In genomic region chr17:64130356-64130755, GRCm38 (mm10) we compare ENCODE assay signal across 9 mouse cellular contexts.
DNase-seq lines count a peak whose midpoint lies in the region; ATAC-seq and TF ChIP-seq lines count a peak whose summit lies in the region.
"Had no signal": no experiment of that assay in that cellular context is flagged by ENCODE, and none has a peak within 500 bp of the region (broad histone marks: within the 10 kb centered on the region; RNA-seq: fewer than 3 reads in every experiment).

No protein-coding gene starts in this region.

- TF ChIP-seq CTCF in heart, adult 2 months (IDR thresholded peaks at IDR 0.05), result no peak

- WGBS in heart, adult 2 months, result 17% methylated on average over 3 of the region's 3 CpGs
- 73% methylated on average over 3 of the region's 3 CpGs for WGBS in heart, embryonic 10.5 days
- WGBS in forebrain, embryonic 16.5 days, result 29% methylated on average over 3 of the region's 3 CpGs

- DNase-seq in heart, adult 2 months, result peak; percentile 38 to 60
- DNase-seq in heart, embryonic 10.5 days (ENCODE audit: low spot score), result no peak
- DNase-seq in adrenal gland, postnatal 10 days, result peak; percentile 57
- DNase-seq in layer of hippocampus, adult 9-11 months, result peak; percentile 77
- DNase-seq in skeletal muscle tissue, adult 2 months (ENCODE audit: low read depth, low spot score), result peak; percentile 19
- no peak for DNase-seq in thymus, adult 18-20 months

- H3K36me3 ChIP-seq in heart, adult 2 months (ENCODE audit: control insufficient read depth, insufficient read depth, low read length), result peaks cover 5% of the 10 kb centered on the region
- no peaks in the 10 kb centered on the region for H3K36me3 ChIP-seq in heart, embryonic 10.5 days
- H3K36me3 ChIP-seq in forebrain, embryonic 16.5 days (ENCODE audit: control insufficient read depth, insufficient read depth), result no peaks in the 10 kb centered on the region
- H3K36me3 ChIP-seq: liver, embryonic 15.5 days had no signal

- H3K9me3 ChIP-seq in heart, embryonic 10.5 days, result no peaks in the 10 kb centered on the region
- H3K9me3 ChIP-seq in forebrain, embryonic 16.5 days (ENCODE audit: control insufficient read depth, low read length), result no peaks in the 10 kb centered on the region
- H3K9me3 ChIP-seq: liver, embryonic 15.5 days had no signal

- peak overlapping the region; percentile 45 for H3K27ac ChIP-seq in heart, adult 2 months
- H3K27ac ChIP-seq in heart, embryonic 10.5 days, result no peak overlapping the region
- peak overlapping the region; percentile 8; the same call in 1 of the 2 replicates for H3K27ac ChIP-seq in forebrain, embryonic 16.5 days (ENCODE audit: low read length)
- H3K27ac ChIP-seq: liver, embryonic 15.5 days had no signal

- no peak for TF ChIP-seq POLR2A in heart, adult 2 months (IDR thresholded peaks at IDR 0.05; ENCODE audit: insufficient read depth, low read depth, low read length)

- no peak overlapping the region for H3K4me2 ChIP-seq in forebrain, embryonic 16.5 days (ENCODE audit: low read length)
- H3K4me2 ChIP-seq: liver, embryonic 15.5 days had no signal

- peak; percentile 58; the same call in 1 of the 2 replicates for TF ChIP-seq EP300 in heart, adult 2 months (IDR thresholded peaks at IDR 0.05; ENCODE audit: insufficient read depth, low read depth, low read length)

- no peaks in the 10 kb centered on the region for H3K79me2 ChIP-seq in heart, adult 2 months (replicated peaks; ENCODE audit: control insufficient read depth, insufficient read depth, low read length)

- intact Hi-C loops in heart, adult 2 months (cut with DNase I), result no loop called here

- no peaks in the 10 kb centered on the region for H3K27me3 ChIP-seq in heart, adult 2 months (ENCODE audit: control insufficient read depth, insufficient read depth, low read length)
- H3K27me3 ChIP-seq in heart, embryonic 10.5 days (ENCODE audit: insufficient read depth, poor library complexity, severe bottlenecking), result no peaks in the 10 kb centered on the region
- H3K27me3 ChIP-seq in forebrain, embryonic 16.5 days (replicated peaks; ENCODE audit: control insufficient read depth, insufficient read depth, low read length), result no peaks in the 10 kb centered on the region
- H3K27me3 ChIP-seq: liver, embryonic 15.5 days had no signal

- H3K4me3 ChIP-seq in heart, adult 2 months, result no peak overlapping the region
- no peak overlapping the region for H3K4me3 ChIP-seq in heart, embryonic 10.5 days
- H3K4me3 ChIP-seq in forebrain, embryonic 16.5 days (replicated peaks; ENCODE audit: low read length), result no peak overlapping the region
- H3K4me3 ChIP-seq: liver, embryonic 15.5 days had no signal

- peak; percentile 90 for ATAC-seq in forebrain, embryonic 16.5 days
- ATAC-seq in monocyte, adult 5-6 weeks (replicated peaks; ENCODE audit: insufficient number of reproducible peaks, low FRiP score, low TSS enrichment, poor library complexity, severe bottlenecking), result no peak

- peaks cover 19% of the 10 kb centered on the region for H3K4me1 ChIP-seq in heart, adult 2 months (ENCODE audit: control insufficient read depth, insufficient read depth, low read length)
- H3K4me1 ChIP-seq in heart, embryonic 10.5 days, result peaks cover 15% of the 10 kb centered on the region
- H3K4me1 ChIP-seq in forebrain, embryonic 16.5 days (replicated peaks; ENCODE audit: control insufficient read depth, insufficient read depth, low read length), result peaks cover 10% of the 10 kb centered on the region
- H3K4me1 ChIP-seq: liver, embryonic 15.5 days had no signal

- no peak overlapping the region for H3K9ac ChIP-seq in heart, adult 2 months (ENCODE audit: low read depth, low read length)
- no peak overlapping the region for H3K9ac ChIP-seq in forebrain, embryonic 16.5 days (replicated peaks; ENCODE audit: low read depth, low read length)
- H3K9ac ChIP-seq: liver, embryonic 15.5 days had no signal

Comparison
In these comparisons a context has a peak if more than half of its experiments do, and no peak if none do; other contexts are left out.
1. DNase-seq: peak in heart, adult 2 months (2 of 2), adrenal gland, postnatal 10 days (single experiment), layer of hippocampus, adult 9-11 months (single experiment) and skeletal muscle tissue, adult 2 months (single experiment); none in heart, embryonic 10.5 days (single experiment) and thymus, adult 18-20 months (0 of 2).